Mouse (Mus musculus): ENCODE data around the gene Sytl3.
"Not testable (repeated sequence)": the region's sequence is repeated elsewhere in the genome, so short reads cannot be mapped to it uniquely, and the experiment has no call there.

- not testable (repeated sequence) for TF ChIP-seq GATA1, TAL1 (IDR thresholded peaks at IDR 0.05; ENCODE audit: low read length)
Observed at GRCm38 (mm10) chr17:6662840-6663239, 3.9 kb downstream of the Sytl3 start.

All from erythroblast, embryonic 14.5 days (primary cell).